Mouse (Mus musculus): ENCODE results near the gene Hrasls5.

- TF ChIP-seq CTCF (IDR thresholded peaks at IDR 0.05; ENCODE audit: low read depth, low read length) (no peak), POLR2A (IDR thresholded peaks at IDR 0.05; ENCODE audit: extremely low read depth, insufficient read depth, low read length) (no peak)
These were observed 21.5 kb upstream of the Hrasls5 start for GRCm38 (mm10) chr19:7590795-7591194.

All from liver, adult 2 months (tissue).